Mouse (Mus musculus): ENCODE results near the gene Amigo3. TPM values are rescaled to one million over a fixed set of nuclear protein-coding genes. Genes with fewer than 3 reads are reported as not detected.

The Amigo3 gene
- polyA plus RNA-seq, 1 experiment = 1.3 TPM

DNA sequence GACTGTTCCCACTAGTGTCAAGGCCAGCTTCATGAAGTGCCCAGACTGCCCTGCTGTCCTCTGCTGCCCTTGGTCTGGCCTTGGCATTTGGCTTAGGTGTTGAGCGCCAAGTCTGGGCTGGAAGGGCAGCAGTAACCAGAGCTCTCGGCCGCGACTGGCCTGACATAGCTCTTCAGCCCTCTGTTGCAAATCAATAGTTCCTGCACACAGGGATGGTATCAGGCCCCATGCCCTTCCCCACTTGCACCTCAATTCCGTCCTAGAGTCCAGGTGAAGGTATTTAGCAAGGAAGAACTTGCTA lies 4.3 kb downstream of the Amigo3 start:
- Histone ChIP-seq H3K4me1 (ENCODE audit: control insufficient read depth, insufficient read depth, low read length) (peaks cover 3% of the 10 kb centered on the region), H3K27me3 (ENCODE audit: control insufficient read depth, insufficient read depth, low read length) (no peaks in the 10 kb centered on the region), H3K27ac (ENCODE audit: control insufficient read depth, insufficient read depth, low read depth, low read length) (no peak overlapping the region), H3K4me3 (ENCODE audit: control insufficient read depth, low read depth, low read length) (no peak overlapping the region), H3K36me3 (ENCODE audit: control insufficient read depth, insufficient read depth, low read length) (no peaks in the 10 kb centered on the region; the same call in 1 of the 2 replicates)
- TF ChIP-seq POLR2A (IDR thresholded peaks at IDR 0.05; ENCODE audit: control insufficient read depth, low read depth, low read length) (no peak), CTCF (IDR thresholded peaks at IDR 0.05; ENCODE audit: control insufficient read depth, insufficient read depth, insufficient replicate concordance, low read depth, low read length) (no peak)

DNA sequence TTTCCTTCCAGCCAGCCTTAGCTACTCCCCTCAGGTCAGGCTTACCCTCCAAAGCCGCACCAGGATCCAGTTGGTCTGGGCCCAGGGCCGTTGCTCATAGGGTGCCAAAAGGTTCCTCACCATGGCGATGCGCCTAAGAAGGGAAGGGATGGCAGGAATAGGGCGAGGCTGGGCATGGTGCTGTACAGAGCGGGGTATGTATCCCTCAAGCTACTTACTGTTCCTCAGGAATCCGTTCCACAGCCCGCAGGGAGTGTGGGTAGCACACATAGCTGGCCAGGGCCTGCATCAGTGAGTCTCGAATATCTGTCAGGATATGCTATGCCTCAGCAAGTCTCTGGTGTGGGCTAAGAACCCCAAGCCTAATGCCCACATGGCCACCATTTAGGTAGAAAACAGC lies 5.3 kb downstream of the Amigo3 start:
- H3K4me3 ChIP-seq (ENCODE audit: control insufficient read depth, low read depth, low read length) = no peak overlapping the region
- H3K36me3 ChIP-seq (ENCODE audit: control insufficient read depth, insufficient read depth, low read length) = peaks cover under 1% of the 10 kb centered on the region
- no peak overlapping the region for H3K27ac ChIP-seq (ENCODE audit: control insufficient read depth, insufficient read depth, low read depth, low read length)
- no peaks in the 10 kb centered on the region for H3K27me3 ChIP-seq (ENCODE audit: control insufficient read depth, insufficient read depth, low read length)
- H3K4me1 ChIP-seq (ENCODE audit: control insufficient read depth, insufficient read depth, low read length) = no peaks in the 10 kb centered on the region
- TF ChIP-seq POLR2A (IDR thresholded peaks at IDR 0.05; ENCODE audit: control insufficient read depth, low read depth, low read length) (no peak), CTCF (IDR thresholded peaks at IDR 0.05; ENCODE audit: control insufficient read depth, insufficient read depth, insufficient replicate concordance, low read depth, low read length) (no peak)

GRCm38 (mm10) chr9:108062142-108062541 lies 9.2 kb downstream of the Amigo3 start:
- no peak overlapping the region for H3K4me3 ChIP-seq (ENCODE audit: control insufficient read depth, low read depth, low read length)
- H3K4me1 ChIP-seq (ENCODE audit: control insufficient read depth, insufficient read depth, low read length) = no peaks in the 10 kb centered on the region
- H3K36me3 ChIP-seq (ENCODE audit: control insufficient read depth, insufficient read depth, low read length) = peaks cover 3% of the 10 kb centered on the region
- H3K27me3 ChIP-seq (ENCODE audit: control insufficient read depth, insufficient read depth, low read length) = no peaks in the 10 kb centered on the region
- no peak overlapping the region for H3K27ac ChIP-seq (ENCODE audit: control insufficient read depth, insufficient read depth, low read depth, low read length)
- no peak for TF ChIP-seq POLR2A (IDR thresholded peaks at IDR 0.05; ENCODE audit: control insufficient read depth, low read depth, low read length)
- TF ChIP-seq CTCF (IDR thresholded peaks at IDR 0.05; ENCODE audit: control insufficient read depth, insufficient read depth, insufficient replicate concordance, low read depth, low read length) = no peak

DNA sequence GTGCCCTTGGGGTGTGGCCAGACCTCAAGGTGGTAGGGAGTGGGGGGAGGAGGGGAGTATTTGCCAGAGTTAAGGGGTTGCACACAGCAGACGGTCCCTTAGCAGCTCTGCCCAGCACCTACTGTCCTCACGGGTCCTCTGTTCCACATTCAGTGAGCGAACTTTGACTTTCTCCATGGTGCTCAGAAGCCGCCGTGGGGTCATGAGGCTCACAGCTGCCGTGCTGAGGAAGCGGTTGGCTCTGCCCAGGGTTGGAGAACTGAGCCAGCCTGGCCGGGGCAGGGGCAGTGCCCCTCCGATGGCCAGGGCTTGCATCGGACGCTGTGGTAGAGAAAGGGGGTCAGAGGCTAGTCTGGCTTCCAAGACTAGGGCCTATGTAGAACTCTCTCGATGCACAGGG lies 10.4 kb downstream of the Amigo3 start:
- Histone ChIP-seq H3K27me3 (ENCODE audit: control insufficient read depth, insufficient read depth, low read length) (no peaks in the 10 kb centered on the region), H3K36me3 (ENCODE audit: control insufficient read depth, insufficient read depth, low read length) (peaks cover 3% of the 10 kb centered on the region), H3K4me3 (ENCODE audit: control insufficient read depth, low read depth, low read length) (no peak overlapping the region), H3K27ac (ENCODE audit: control insufficient read depth, insufficient read depth, low read depth, low read length) (no peak overlapping the region), H3K4me1 (ENCODE audit: control insufficient read depth, insufficient read depth, low read length) (no peaks in the 10 kb centered on the region)
- no peak for TF ChIP-seq POLR2A (IDR thresholded peaks at IDR 0.05; ENCODE audit: control insufficient read depth, low read depth, low read length)
- TF ChIP-seq CTCF (IDR thresholded peaks at IDR 0.05; ENCODE audit: control insufficient read depth, insufficient read depth, insufficient replicate concordance, low read depth, low read length) = no peak

DNA sequence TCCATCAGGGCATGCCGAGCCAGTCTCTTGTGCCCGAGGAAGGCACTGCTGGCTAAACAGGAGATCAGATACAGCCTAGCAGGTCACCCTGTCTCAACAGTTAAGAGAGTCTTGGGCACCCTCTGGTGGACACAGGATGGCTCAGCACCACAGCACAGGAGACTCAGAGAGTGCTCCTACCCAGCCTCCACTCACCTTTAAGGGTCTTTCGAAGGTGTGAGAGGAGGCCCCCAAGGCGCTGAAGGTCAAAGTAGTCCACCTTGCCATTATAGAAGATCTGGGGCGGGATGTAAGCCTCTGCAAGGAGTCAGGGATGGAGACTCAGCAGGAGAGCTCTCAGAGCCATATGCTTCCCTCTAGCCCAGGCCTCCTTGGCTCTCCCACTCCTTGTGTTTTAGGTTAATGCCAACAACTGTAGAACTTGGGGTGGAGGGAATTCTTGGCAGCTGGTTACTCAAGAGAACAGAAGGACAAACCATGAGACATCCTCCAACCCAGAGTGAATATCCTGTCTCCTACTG lies 12.6 kb downstream of the Amigo3 start:
- peaks cover 3% of the 10 kb centered on the region for H3K36me3 ChIP-seq (ENCODE audit: control insufficient read depth, insufficient read depth, low read length)

GRCm38 (mm10) chr9:108067199-108067598 lies 14.2 kb downstream of the Amigo3 start:
- H3K27me3 ChIP-seq (ENCODE audit: control insufficient read depth, insufficient read depth, low read length) = no peaks in the 10 kb centered on the region
- no peak overlapping the region for H3K27ac ChIP-seq (ENCODE audit: control insufficient read depth, insufficient read depth, low read depth, low read length)
- H3K36me3 ChIP-seq (ENCODE audit: control insufficient read depth, insufficient read depth, low read length) = peaks cover 3% of the 10 kb centered on the region
- H3K4me3 ChIP-seq (ENCODE audit: control insufficient read depth, low read depth, low read length) = no peak overlapping the region
- TF ChIP-seq POLR2A (IDR thresholded peaks at IDR 0.05; ENCODE audit: control insufficient read depth, low read depth, low read length) (no peak), CTCF (IDR thresholded peaks at IDR 0.05; ENCODE audit: control insufficient read depth, insufficient read depth, insufficient replicate concordance, low read depth, low read length) (no peak)
- H3K4me1 ChIP-seq (ENCODE audit: control insufficient read depth, insufficient read depth, low read length) = no peaks in the 10 kb centered on the region

More for the DNA sequence above, 12.6 kb downstream of the Amigo3 start:
- H3K4me3 ChIP-seq (ENCODE audit: control insufficient read depth, low read depth, low read length) = no peak overlapping the region
- TF ChIP-seq POLR2A (IDR thresholded peaks at IDR 0.05; ENCODE audit: control insufficient read depth, low read depth, low read length) = no peak
- peak; percentile 64; the same call in 1 of the 2 replicates for TF ChIP-seq CTCF (IDR thresholded peaks at IDR 0.05; ENCODE audit: control insufficient read depth, insufficient read depth, insufficient replicate concordance, low read depth, low read length)
- no peaks in the 10 kb centered on the region for H3K27me3 ChIP-seq (ENCODE audit: control insufficient read depth, insufficient read depth, low read length)
- no peaks in the 10 kb centered on the region for H3K4me1 ChIP-seq (ENCODE audit: control insufficient read depth, insufficient read depth, low read length)
- no peak overlapping the region for H3K27ac ChIP-seq (ENCODE audit: control insufficient read depth, insufficient read depth, low read depth, low read length)

- H3K27ac ChIP-seq (ENCODE audit: control insufficient read depth, insufficient read depth, low read depth, low read length) = no peak overlapping the region
- peaks cover 3% of the 10 kb centered on the region for H3K36me3 ChIP-seq (ENCODE audit: control insufficient read depth, insufficient read depth, low read length)
- no peaks in the 10 kb centered on the region for H3K27me3 ChIP-seq (ENCODE audit: control insufficient read depth, insufficient read depth, low read length)
- no peak overlapping the region for H3K4me3 ChIP-seq (ENCODE audit: control insufficient read depth, low read depth, low read length)
- no peaks in the 10 kb centered on the region for H3K4me1 ChIP-seq (ENCODE audit: control insufficient read depth, insufficient read depth, low read length)
- TF ChIP-seq POLR2A (IDR thresholded peaks at IDR 0.05; ENCODE audit: control insufficient read depth, low read depth, low read length) (no peak), CTCF (IDR thresholded peaks at IDR 0.05; ENCODE audit: control insufficient read depth, insufficient read depth, insufficient replicate concordance, low read depth, low read length) (peak; percentile 64; the same call in 1 of the 2 replicates)
Measured at GRCm38 (mm10) chr9:108067900-108068299, 14.9 kb downstream of the Amigo3 start.

DNA sequence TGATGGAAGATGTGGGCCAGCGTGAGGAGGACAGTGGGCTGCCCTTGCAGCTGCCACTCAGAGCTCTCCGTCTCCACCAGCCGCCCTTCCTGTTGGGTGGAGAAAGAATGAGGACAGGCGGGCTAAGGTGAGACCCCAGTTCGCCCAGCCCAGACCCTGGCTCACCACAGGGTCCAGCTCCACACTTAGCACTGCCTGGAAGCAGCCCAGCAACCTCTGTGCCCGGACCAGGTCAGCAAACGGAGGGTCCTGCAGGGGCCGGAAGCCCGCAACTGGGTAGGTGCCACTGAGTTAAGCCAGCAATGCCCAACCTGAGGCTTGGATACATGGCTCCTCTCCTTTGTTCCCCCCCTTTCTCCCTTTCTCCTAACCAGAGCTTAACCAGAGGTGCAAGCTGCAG lies 16.0 kb downstream of the Amigo3 start:
- Histone ChIP-seq H3K4me3 (ENCODE audit: control insufficient read depth, low read depth, low read length) (no peak overlapping the region), H3K27ac (ENCODE audit: control insufficient read depth, insufficient read depth, low read depth, low read length) (no peak overlapping the region), H3K36me3 (ENCODE audit: control insufficient read depth, insufficient read depth, low read length) (no peaks in the 10 kb centered on the region; the same call in 1 of the 2 replicates), H3K4me1 (ENCODE audit: control insufficient read depth, insufficient read depth, low read length) (no peaks in the 10 kb centered on the region), H3K27me3 (ENCODE audit: control insufficient read depth, insufficient read depth, low read length) (no peaks in the 10 kb centered on the region)
- TF ChIP-seq CTCF (IDR thresholded peaks at IDR 0.05; ENCODE audit: control insufficient read depth, insufficient read depth, insufficient replicate concordance, low read depth, low read length) = no peak
- no peak for TF ChIP-seq POLR2A (IDR thresholded peaks at IDR 0.05; ENCODE audit: control insufficient read depth, low read depth, low read length)
